Mouse (Mus musculus) G1E (cell line): ENCODE measurements around the gene Gal.

ENCODE experiments used
- CTCF ChIP-seq: IDR thresholded peaks from 2 replicates; pipeline ENCODE4 v1.5.1; 2012; ENCODE audit warnings: low read depth, low read length, inconsistent platforms, mixed read lengths
- GATA1 ChIP-seq: IDR thresholded peaks from 2 replicates; pipeline ENCODE4 v1.6.1; 2012; ENCODE audit warnings: borderline replicate concordance, low read length, inconsistent platforms, mixed read lengths
- GATA2 ChIP-seq: IDR thresholded peaks from 2 replicates; pipeline ENCODE4 v1.6.1; 2012; ENCODE audit warnings: low read depth, low read length, inconsistent platforms, borderline replicate concordance
- POLR2AphosphoS5 ChIP-seq: IDR thresholded peaks from 2 replicates; pipeline ENCODE4 v1.6.1; 2012; ENCODE audit warnings: low read depth, low read length, inconsistent platforms; ENCODE audit not compliant: insufficient replicate concordance
- TAL1 ChIP-seq: conservative IDR thresholded peaks from 2 replicates; pipeline ENCODE4 v1.6.1; 2012; ENCODE audit warnings: low read depth, low read length, inconsistent platforms, mixed read lengths

DNA sequence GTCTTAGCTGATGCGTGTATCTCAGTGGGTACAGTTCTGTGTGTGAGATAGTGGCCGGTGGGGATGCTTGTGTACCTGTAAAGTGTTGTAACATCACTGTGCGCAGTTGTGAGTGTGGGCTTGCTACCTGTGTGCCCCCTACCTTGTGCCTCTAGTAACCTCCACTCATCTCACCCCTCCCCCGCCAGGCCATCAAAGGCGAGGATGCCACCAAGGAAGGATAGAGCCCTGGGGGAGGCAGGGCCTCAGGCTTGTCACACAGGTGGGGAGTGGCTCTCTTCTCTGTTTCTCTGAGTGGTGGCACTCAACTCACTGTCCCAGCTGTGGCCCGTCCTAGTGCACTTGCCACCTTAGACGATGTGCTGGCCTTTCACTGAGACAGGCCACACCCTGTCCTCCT, 16.7 kb upstream of the Gal start:
- TF ChIP-seq CTCF (no peak), TAL1 (no peak), GATA1 (no peak), POLR2AphosphoS5 (no peak), GATA2 (no peak)
